Mouse (Mus musculus) B cell, adult 2 months (primary cell): ENCODE results near the gene Pfkfb2.

Source experiments
- DNase-seq, 2 experiments: peaks; one replicate each; pipeline ENCODE4 v3.0.0; 2022

Pfkfb2 gene

DNA sequence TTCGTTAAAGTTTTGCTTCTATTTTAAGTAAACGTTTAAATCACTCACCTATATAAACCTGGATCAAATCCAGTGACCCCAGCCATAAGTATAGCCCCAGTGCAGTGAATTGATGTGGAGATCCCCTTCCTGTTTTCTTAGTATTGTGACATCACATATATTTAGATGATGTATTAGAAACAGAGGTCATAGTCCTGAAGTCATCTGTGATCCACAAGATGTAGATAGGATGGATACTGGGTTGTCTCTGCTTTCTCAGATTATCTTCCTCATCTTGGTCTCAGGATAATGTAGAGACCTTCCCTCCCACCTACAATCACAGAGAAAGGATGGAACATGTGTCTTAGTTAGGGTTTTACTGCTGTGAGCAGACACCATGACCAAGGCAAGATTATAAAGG is at the start of gene Pfkfb2:
TSS of gene Pfkfb2 (minus strand) at position 101 of the 400 bp plus-strand sequence.
- no peak for DNase-seq

DNA sequence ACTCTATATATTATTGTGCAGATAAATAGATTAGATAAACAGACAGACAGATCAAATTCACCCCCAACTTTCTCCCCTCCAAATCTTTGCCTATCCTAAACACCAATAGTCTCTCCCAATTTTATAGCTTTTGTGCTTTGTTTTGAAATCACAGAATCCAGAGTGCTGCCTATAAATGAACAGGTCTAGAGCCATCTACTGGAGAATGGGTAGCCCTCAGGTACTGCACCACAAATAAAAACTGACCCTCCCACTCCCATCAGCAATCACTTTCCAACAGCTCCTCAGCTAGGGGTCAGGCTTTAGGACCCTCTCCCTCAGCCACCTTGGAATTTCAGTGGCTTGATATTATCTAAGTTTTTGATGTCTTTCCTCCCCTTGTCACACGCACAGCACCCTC is 47.6 kb upstream of the Pfkfb2 start:
- DNase-seq = no peak

- DNase-seq = peak; percentile 21 to 29
Measured at GRCm38 (mm10) chr1:130775691-130776331, 46.8 kb upstream of the Pfkfb2 start.

GRCm38 (mm10) chr1:130775234-130775633 is 46.2 kb upstream of the Pfkfb2 start:
- DNase-seq = no peak

DNA sequence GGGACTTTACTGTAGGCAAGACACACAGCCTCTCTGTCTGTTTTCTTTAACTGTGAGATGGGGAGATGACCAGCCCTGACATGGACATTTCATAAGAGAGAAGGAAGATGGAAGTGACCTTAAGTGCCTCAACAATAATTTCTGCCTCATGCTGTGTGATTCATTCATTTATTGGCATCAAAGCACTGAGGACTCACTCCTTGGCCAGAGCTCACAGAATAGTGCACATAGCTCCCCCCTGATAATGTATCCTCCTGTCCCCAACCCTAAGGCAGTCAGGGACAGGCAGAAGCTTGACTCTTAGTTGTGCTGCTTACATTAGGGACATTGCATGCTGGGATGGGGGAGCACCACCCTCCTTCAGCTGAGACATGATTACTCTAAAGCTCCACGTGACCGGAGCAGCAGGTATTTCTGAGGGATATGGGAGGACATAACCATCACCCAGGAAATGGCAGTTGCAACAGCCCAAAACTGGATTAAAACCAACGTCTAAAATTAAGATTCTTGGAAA is 42.0 kb upstream of the Pfkfb2 start:
- DNase-seq = no peak

- no peak for DNase-seq
Measured at GRCm38 (mm10) chr1:130770487-130770886, 41.4 kb upstream of the Pfkfb2 start.

DNA sequence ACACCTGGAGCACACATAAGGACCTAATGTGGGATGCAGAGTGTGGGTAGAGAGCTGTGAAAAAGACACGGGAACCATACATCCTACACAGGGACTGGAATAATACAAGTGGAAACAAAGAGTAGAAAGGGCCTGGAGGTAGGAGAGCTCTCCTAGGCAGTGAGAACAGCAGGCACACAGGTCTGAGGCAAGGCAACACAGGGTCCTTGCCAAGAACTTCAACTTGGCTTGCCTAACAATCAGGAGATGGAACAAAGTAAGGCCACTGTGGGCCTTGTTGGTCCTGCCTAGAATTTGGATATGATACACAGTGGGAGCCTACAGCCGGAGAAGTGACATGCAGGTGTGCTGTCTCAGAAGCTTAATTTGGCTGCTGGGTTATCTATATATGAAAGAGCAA is 40.9 kb upstream of the Pfkfb2 start:
- DNase-seq = no peak

GRCm38 (mm10) chr1:130767066-130767465 is 38.0 kb upstream of the Pfkfb2 start:
- no peak for DNase-seq

DNA sequence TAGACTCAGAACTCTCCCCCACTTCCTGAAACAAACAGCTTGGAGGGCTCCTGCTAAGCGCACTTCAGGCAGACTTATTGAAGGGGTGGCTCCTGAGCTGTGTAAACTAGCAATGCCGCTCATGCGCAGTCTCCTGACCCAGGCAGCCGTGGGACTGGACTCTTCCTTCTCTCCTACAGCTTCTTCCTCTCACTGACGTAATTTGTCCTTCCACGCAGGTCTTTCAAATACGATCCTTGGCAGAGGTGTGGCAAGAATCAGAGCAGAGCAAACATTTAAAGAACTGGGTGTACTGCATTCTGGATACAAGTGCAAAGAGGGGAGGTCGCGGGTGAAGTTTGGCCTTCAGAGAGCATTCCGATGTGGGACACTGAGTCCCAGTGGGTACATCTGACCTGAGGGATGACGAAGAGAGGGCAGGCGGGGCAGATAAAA is 35.0 kb upstream of the Pfkfb2 start:
- DNase-seq = no peak

- no peak for DNase-seq
Measured at GRCm38 (mm10) chr1:130762045-130762760, 33.1 kb upstream of the Pfkfb2 start.

GRCm38 (mm10) chr1:130761597-130761996 is 32.5 kb upstream of the Pfkfb2 start:
- no peak for DNase-seq

DNA sequence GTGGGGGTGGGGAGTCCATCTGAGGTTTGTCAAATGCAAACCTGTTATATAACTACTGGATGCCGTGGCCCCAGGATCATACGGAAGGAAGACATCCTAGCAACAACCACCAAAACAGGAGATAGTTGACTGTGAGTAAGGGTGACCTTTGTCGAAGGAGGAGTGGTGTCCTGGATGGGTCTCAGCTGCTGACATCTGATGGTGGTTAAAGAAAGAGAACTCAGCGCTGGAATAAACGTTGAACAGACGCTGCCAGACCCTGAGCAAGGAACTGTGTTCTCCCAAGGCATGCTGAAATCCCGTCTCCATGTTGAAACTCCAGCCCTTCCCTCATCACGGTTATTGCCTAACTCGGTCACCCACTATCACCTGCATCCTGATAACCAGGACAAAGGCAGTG is 30.6 kb upstream of the Pfkfb2 start:
- no peak for DNase-seq

DNA sequence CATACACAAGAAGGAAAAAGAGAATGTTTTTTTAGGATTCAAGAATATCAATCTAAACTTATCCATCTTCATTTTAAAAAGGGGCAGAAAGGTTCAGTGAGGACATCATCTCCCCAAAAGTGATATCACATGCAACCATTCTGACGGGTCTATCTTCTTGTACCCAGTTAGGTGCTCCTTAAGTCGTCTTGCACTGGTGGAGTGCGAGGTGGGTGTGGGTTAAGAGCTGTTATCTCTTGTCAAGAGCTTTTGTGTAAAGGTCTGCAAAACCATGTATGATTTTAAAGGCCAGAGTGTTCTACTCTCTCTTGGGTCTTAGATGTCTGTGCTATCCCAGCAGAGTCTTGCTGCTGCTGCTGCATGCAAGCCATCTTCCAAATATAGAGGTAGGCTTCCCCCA is 17.8 kb upstream of the Pfkfb2 start:
- DNase-seq = no peak

DNA sequence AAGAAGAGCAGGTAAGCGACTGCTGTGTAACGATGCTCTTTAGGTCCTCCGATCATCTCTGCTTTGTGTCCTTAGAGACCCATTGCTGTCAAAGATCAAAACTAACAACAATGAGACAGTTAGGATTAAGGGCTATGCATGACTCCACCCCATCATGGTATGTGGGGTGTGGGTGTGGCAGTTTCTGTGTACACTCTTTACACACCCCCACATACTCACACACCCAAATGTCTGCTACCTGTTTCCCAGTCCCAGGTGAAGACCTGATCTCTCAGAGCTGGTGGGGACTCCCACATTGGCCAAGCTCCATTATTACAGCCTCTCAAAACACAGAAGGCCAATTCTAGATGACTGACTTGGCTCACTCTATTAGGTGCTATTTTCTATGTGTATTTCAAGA is 16.5 kb upstream of the Pfkfb2 start:
- DNase-seq = no peak

- DNase-seq = no peak
Measured at GRCm38 (mm10) chr1:130744961-130745360, 15.9 kb upstream of the Pfkfb2 start.

GRCm38 (mm10) chr1:130744217-130744616 is 15.2 kb upstream of the Pfkfb2 start:
- no peak for DNase-seq

- DNase-seq = no peak
Measured at GRCm38 (mm10) chr1:130743775-130744174, 14.7 kb upstream of the Pfkfb2 start.

DNA sequence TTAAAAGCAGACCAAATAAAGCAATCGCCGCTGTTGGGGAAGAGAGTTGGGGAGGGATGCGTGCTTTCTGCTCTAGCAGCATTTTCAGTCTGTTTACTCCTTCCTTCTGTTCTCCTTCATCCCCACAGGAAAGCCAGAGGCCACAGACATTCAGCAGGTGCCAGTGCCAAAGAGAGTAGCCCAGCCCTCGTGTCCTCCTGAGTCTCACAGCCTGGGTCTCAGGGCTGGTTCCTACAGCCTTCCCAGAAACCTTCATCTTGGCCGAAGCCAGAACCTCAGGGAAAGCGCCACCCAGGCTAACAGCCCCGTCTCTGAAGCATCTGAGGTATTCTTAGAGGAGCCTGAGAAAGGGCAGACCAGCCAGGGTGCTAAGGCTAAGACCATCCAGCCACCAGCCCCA is 13.1 kb upstream of the Pfkfb2 start:
- DNase-seq = no peak

DNA sequence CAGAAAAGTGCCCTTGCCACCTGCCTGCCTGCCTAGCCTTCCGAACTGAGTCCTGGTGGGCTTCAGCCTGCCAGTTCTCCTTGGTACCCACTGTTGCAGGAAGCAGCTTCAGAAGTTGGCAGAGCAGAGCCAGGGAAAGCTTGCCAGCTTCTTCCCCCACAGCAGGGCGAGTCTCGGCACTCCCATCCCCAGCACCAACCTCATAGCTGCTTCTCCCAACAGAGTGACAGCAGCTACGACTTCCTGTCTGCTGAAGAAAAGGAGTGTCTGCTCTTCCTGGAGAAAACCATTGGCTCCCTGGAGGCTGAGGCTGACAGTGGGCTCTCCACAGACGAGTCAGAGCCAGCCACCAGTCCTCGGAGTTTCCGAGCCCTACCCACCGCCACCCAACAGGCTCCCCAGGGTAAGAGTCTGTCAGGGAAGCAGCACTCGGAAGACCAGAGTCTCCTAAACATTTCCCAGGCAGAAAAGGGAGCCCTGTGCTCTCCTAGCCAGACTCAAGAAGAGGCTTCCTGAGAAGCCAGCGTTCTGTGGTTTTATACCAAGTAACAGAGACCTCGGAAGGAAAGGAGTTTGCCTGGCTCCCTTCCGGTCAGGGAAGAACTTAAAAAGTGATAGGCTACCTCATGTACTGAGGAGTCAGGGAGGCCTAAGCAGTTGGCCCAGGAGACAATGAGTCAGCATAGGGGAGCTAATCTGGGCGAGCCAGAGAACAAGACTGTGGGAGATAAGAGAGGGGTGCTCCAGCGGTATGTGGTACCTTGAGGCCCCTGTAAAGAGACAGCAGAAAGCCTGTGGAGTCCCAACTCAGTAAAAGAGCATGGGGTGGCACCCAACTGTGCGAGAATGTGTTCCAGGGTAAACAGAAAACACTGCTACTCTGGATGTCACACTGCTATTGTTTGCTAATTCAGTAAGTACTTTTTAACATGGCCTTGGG is 12.0 kb upstream of the Pfkfb2 start:
- no peak for DNase-seq

DNA sequence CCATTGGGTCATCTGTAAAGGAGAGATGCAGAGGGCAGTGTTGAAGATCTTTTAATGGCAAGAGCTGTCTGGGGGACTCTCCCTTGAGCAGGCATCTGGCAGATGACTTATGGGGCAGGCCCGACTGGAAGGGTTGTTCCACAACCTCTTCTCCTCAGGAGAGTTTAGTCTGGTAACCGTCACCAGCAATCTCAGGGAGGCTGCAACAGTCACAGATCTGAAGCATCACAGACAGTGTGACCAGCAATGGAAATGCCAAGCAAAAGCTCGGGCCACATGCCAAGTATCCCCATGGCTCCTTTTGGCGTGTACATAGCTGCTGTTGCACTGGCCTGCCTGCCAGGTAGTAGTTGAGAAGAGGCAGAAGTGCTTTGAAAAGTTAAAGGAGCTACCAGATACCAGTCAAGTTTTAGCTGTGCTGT is 11.2 kb upstream of the Pfkfb2 start:
- DNase-seq = no peak

DNA sequence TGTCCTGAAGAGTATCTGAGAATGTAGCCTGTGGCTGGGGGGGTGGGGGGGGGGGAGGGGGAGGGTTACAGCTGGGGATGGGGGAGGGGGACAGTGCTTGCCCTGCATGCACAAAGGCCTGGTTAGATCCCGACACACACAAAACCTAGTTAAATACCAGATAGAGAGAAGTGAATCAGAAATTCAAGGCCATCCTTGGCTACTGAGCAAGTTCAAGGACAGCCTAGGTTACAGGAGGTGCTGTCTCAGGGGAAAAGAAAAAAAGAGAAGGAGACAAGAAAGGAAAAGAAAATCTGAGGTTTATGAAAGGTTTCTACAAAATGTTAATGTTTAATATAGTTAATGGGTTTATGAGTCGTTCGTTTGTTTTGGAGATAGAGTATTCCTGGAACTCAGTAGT is 10.6 kb upstream of the Pfkfb2 start:
- no peak for DNase-seq

DNA sequence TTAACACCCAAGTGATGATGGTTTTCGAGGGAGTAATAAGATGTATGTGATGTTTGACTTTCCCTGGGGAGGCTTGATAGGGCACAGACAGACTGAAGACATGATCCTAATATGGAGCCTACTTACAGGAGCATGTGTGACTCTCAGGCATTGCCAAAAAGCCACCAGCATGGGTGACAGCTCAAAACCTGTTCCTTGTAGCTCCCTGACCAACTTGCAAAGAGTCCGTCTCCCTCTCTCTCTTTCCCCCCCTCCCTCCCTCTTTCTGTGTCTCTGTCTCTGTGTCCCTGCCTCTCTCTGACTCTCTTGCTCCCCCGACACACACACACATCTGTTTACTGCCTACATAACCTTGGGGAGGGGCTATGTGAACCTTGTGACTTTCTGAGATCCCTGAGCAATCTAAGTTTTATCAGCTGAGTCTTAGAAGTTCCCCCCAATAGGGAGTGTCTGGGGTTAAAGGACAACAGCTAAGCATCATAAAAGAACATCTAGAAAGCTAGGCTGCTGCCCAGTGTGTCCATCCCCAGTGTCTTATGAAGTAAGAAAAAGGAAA is 9.6 kb upstream of the Pfkfb2 start:
- no peak for DNase-seq

DNA sequence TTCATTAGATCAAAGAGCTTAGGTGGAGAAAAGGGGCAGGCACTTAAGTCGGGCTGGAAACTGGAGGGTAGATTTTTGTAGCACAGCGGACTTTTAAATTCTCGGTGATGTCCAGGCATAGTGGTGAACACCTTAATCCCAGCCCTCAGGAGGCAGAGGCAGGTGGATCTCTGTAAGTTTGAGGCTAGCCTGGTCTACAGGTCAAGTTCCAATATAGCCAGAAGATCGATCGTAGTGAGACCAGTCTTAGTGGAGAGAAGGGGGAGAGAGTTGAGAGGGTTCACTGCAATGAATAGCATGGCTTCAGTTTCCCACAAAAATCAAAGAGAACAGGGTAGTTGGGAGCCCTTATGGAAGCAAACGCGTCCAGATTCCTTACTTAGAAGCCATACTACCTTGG is 8.9 kb upstream of the Pfkfb2 start:
- DNase-seq = no peak
